Mouse (Mus musculus): ENCODE measurements around the gene Sypl. TPM values are rescaled to one million over a fixed set of nuclear protein-coding genes. Genes with fewer than 3 reads are reported as not detected.

The Sypl gene
- total RNA-seq, 2 experiments from 2014 or later: 168 to 201 TPM

Other genes starting within 250 kb of the Sypl start
- gene Nampt, start 134.3 kb upstream of the Sypl start, total RNA-seq (2021): 10 to 100 TPM; 74.1 to 88.1 TPM
- 1 to 10 TPM in 1 of 2 experiments, under 1 TPM in 1; 0.36 to 1.2 TPM for gene Cdhr3, start 139.0 kb downstream of the Sypl start, total RNA-seq (2021)
- gene Atxn7l1, start 193.8 kb downstream of the Sypl start, total RNA-seq (2021): 10 to 100 TPM; 15.2 to 16.9 TPM

Data from gastrocnemius, adult 18-20 months (tissue).